Mouse (Mus musculus): Measurements from ENCODE around the gene Neu4. TPM values are rescaled to one million over a fixed set of nuclear protein-coding genes. Genes with fewer than 3 reads are reported as not detected.
"Not testable (repeated sequence)": the region's sequence is repeated elsewhere in the genome, so short reads cannot be mapped to it uniquely, and the experiment has no call there.

The Neu4 gene
- polyA plus RNA-seq, 1 experiment from 2014 or later = not detected

DNA sequence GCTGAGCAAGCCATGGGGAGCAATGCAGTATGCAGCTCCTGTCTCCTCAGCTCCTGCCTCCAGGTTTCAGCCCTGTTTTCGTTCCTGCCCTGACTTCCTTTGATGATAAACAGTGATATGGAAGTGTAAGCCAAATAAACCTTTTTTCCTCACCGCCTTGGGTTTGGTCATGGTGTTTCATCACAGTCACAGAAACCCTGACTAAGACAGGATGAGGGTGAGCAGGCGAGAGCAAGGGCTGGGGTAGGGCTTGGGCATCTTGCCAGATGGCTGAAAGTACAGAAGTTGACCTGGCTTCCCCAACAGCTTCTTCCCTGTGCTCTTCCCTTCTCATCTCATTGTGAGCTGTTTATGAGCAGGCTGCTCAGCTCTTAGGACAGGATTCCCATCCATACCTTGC, 35.7 kb downstream of the Neu4 start:
- Histone ChIP-seq H3K36me3 (no peaks in the 10 kb centered on the region), H3K9me3 (no peaks in the 10 kb centered on the region), H3K4me1 (replicated peaks) (no peaks in the 10 kb centered on the region), H3K27ac (no peak overlapping the region), H3K27me3 (replicated peaks) (no peaks in the 10 kb centered on the region), H3K4me2 (replicated peaks) (no peak overlapping the region), H3K9ac (no peak overlapping the region), H3K4me3 (replicated peaks) (no peak overlapping the region)
- WGBS = 33% methylated on average over 3 of the region's 3 CpGs
- no peak for ATAC-seq

DNA sequence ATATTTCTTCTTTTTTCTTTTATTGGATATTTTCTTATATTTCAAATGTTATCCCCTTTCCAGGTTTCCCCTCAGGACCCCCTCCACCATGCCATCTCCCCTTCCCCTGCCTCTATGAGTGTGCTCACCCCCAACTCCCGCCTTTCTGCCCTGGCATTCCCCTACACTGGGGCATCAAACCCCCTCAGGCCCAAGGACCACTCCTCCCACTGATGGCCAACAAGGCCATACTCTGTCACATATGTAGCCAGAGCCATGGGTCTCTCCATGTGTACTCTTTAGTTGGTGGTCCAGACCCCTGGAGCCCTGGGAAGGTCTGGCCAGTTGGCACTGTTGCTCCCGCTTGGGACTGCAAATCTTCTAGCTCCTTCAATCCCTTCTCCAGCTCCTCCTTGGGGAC, 37.1 kb downstream of the Neu4 start:
- no peaks in the 10 kb centered on the region for H3K4me1 ChIP-seq (replicated peaks)
- no peak overlapping the region for H3K4me2 ChIP-seq (replicated peaks)
- 100% methylated on average over 2 of the region's 2 CpGs for WGBS
- no peak for ATAC-seq
- H3K27me3 ChIP-seq (replicated peaks) = no peaks in the 10 kb centered on the region
- no peak overlapping the region for H3K9ac ChIP-seq
- no peak overlapping the region for H3K4me3 ChIP-seq (replicated peaks)
- no peak overlapping the region for H3K27ac ChIP-seq
- H3K9me3 ChIP-seq = no peaks in the 10 kb centered on the region
- H3K36me3 ChIP-seq = no peaks in the 10 kb centered on the region

DNA sequence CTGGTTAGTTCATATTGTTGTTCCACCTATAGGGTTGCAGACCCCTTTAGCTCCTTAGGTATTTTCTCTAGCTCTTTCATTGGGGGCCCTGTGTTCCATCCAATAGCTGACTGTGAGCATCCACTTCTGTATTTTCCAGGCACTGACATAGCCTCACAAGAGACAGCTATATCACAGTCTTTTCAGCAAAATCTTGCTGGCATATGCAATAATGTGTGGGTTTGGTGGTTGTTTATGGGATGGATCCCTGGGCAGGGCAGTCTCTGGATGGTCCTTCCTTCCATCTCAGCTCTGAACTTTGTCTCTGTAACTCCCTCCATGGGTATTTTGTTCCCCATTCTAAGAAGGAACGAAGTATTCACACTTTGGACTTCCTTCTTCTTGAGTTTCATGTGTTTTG, 38.0 kb downstream of the Neu4 start:
- H3K4me2 ChIP-seq (replicated peaks); H3K4me3 ChIP-seq (replicated peaks): not testable (repeated sequence)
- WGBS = 72% methylated on average over 1 of the region's 1 CpGs

DNA sequence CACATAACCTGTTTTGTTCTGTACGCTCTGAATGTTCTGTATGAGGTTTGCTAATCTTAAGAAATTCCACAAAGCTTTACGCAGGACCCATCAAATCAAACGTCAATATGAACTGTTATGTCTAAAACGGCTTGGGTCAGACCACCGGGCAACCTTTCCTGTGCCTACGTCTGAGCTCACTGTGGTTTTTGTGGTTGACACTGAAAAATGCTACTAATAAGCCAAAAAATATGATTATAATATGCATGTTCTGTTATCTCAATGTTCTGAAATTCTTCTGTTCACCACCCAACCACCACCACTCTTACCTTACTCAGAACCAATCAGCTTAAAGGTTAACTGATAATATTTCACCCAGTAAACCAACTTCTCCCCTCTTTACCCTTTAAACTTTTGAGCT, 54.5 kb downstream of the Neu4 start:
- 90% methylated on average over 6 of the region's 6 CpGs for WGBS
- no peaks in the 10 kb centered on the region for H3K4me1 ChIP-seq (replicated peaks)
- ATAC-seq = no peak

More for the DNA sequence above, 38.0 kb downstream of the Neu4 start:
- not testable (repeated sequence) for H3K27me3 ChIP-seq (replicated peaks); H3K4me1 ChIP-seq (replicated peaks); H3K36me3 ChIP-seq; ATAC-seq; H3K9ac ChIP-seq; H3K27ac ChIP-seq; H3K9me3 ChIP-seq

DNA sequence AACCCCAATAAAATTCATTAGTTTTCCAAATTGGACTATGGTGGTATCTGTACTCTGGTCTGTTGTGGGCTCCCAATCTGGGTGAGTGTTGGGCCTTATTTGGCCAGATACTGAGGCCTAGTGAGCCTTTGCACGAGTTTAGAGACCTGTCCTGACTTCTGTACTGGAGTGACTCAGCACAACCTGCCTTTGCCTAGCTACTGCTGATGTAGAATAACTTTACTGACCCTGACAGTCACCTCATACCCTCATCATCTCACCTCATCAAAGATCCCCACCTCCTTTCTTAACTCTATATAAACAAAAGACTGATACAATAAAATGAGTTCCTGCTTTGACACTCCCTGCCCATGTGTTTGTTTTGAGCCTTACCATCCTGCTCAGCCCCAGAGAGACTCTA, 56.5 kb downstream of the Neu4 start:
- Histone ChIP-seq H3K4me3 (replicated peaks) (no peak overlapping the region), H3K9ac (no peak overlapping the region), H3K27ac (no peak overlapping the region), H3K36me3 (no peaks in the 10 kb centered on the region), H3K27me3 (replicated peaks) (no peaks in the 10 kb centered on the region), H3K4me1 (replicated peaks) (no peaks in the 10 kb centered on the region), H3K9me3 (no peaks in the 10 kb centered on the region), H3K4me2 (replicated peaks) (no peak overlapping the region)
- ATAC-seq = no peak
- 12% methylated on average over 1 of the region's 1 CpGs for WGBS

More for the DNA sequence above, 54.5 kb downstream of the Neu4 start:
- Histone ChIP-seq H3K4me2 (replicated peaks) (no peak overlapping the region), H3K27ac (no peak overlapping the region), H3K9ac (no peak overlapping the region), H3K9me3 (no peaks in the 10 kb centered on the region), H3K4me3 (replicated peaks) (no peak overlapping the region), H3K27me3 (replicated peaks) (no peaks in the 10 kb centered on the region), H3K36me3 (no peaks in the 10 kb centered on the region)

Other genes starting within 250 kb of the Neu4 start
- gene Dtymk, start 218.5 kb upstream of the Neu4 start, polyA plus RNA-seq (2015; fragmentation: Nextera tagmentation; extraction: Ambion mirVana) = 218 and 226 TPM in 2 replicates
- gene Ing5, start 216.5 kb upstream of the Neu4 start, polyA plus RNA-seq (2015; fragmentation: Nextera tagmentation; extraction: Ambion mirVana) = 16.8 and 17.6 TPM in 2 replicates
- gene D2hgdh, start 195.5 kb upstream of the Neu4 start, polyA plus RNA-seq (2015; fragmentation: Nextera tagmentation; extraction: Ambion mirVana) = 14.0 and 14.1 TPM in 2 replicates
- 0.05 and 0.44 TPM in 2 replicates for gene Gal3st2, start 159.1 kb upstream of the Neu4 start, polyA plus RNA-seq (2015; fragmentation: Nextera tagmentation; extraction: Ambion mirVana)
- 0.16 TPM in 1 of 2 replicates, not detected in the other for gene Gal3st2b, start 102.1 kb upstream of the Neu4 start, polyA plus RNA-seq (2015; fragmentation: Nextera tagmentation; extraction: Ambion mirVana)
- gene Gal3st2c, start 29.9 kb upstream of the Neu4 start, polyA plus RNA-seq (2015; fragmentation: Nextera tagmentation; extraction: Ambion mirVana) = 0.03 and 0.04 TPM in 2 replicates
- 0.57 and 0.72 TPM in 2 replicates for gene Pdcd1, start 32.1 kb downstream of the Neu4 start, polyA plus RNA-seq (2015; fragmentation: Nextera tagmentation; extraction: Ambion mirVana)